Mouse (Mus musculus) erythroblast, embryonic 14.5 days (primary cell): ENCODE results near the gene Ttyh2. TPM values are rescaled to one million over a fixed set of nuclear protein-coding genes. Genes with fewer than 3 reads are reported as not detected.

Experiments
- H3K27me3 ChIP-seq: 2 replicates; pipeline ENCODE4 v1.6.1; 2012; ENCODE audit warnings: inconsistent platforms; ENCODE audit not compliant: control insufficient read depth
- H3K36me3 ChIP-seq: 2 replicates; pipeline ENCODE4 v1.6.1; 2012; ENCODE audit warnings: mild to moderate bottlenecking, inconsistent platforms; ENCODE audit not compliant: control insufficient read depth
- H3K4me1 ChIP-seq: 2 replicates; pipeline ENCODE4 v1.6.1; 2012; ENCODE audit warnings: inconsistent platforms; ENCODE audit not compliant: control insufficient read depth
- H3K4me3 ChIP-seq: replicated peaks from 2 replicates; pipeline ENCODE3; 2012; ENCODE audit warnings: moderate library complexity, mild to moderate bottlenecking, inconsistent platforms
- H3K9me3 ChIP-seq: 2 replicates; pipeline ENCODE4 v1.6.1; 2012; ENCODE audit warnings: low read length, inconsistent platforms, mixed read lengths; ENCODE audit not compliant: control insufficient read depth
- GATA1 ChIP-seq: IDR thresholded peaks from 2 replicates; pipeline ENCODE4 v1.6.1; 2012; ENCODE audit warnings: low read length, inconsistent platforms, mixed read lengths
- TAL1 ChIP-seq: IDR thresholded peaks from 3 replicates; pipeline ENCODE4 v1.6.1; 2012; ENCODE audit warnings: low read length, inconsistent platforms, mixed read lengths
- polyA plus RNA-seq: library from polyadenylated mRNA; stranded (reverse); fragments of >175 nt; gene quantifications from 2 replicates; pipeline ENCODE4 v1.2.3, GENCODE M21; 2012

The Ttyh2 gene
- polyA plus RNA-seq, 1 experiment, result 0.02 TPM

GRCm38 (mm10) chr11:114693456-114693855 is 18.2 kb downstream of the Ttyh2 start:
- Histone ChIP-seq H3K36me3 (peaks cover 2% of the 10 kb centered on the region; the same call in 1 of the 2 replicates), H3K4me3 (no peak overlapping the region), H3K4me1 (peaks cover 2% of the 10 kb centered on the region), H3K27me3 (no peaks in the 10 kb centered on the region), H3K9me3 (no peaks in the 10 kb centered on the region)
- TF ChIP-seq GATA1 (no peak), TAL1 (no peak)

GRCm38 (mm10) chr11:114694451-114694850 is 19.2 kb downstream of the Ttyh2 start:
- TF ChIP-seq TAL1 (no peak), GATA1 (no peak)
- H3K4me1 ChIP-seq, result peaks cover 2% of the 10 kb centered on the region
- no peak overlapping the region for H3K4me3 ChIP-seq

GRCm38 (mm10) chr11:114698496-114698895 is 23.3 kb downstream of the Ttyh2 start:
- no peak for TF ChIP-seq GATA1
- TF ChIP-seq TAL1, result no peak
- no peaks in the 10 kb centered on the region for H3K9me3 ChIP-seq
- no peaks in the 10 kb centered on the region for H3K27me3 ChIP-seq
- H3K36me3 ChIP-seq, result peaks cover 2% of the 10 kb centered on the region; the same call in 1 of the 2 replicates
- no peak overlapping the region for H3K4me3 ChIP-seq
- H3K4me1 ChIP-seq, result no peaks in the 10 kb centered on the region

More at GRCm38 (mm10) chr11:114694451-114694850, 19.2 kb downstream of the Ttyh2 start:
- Histone ChIP-seq H3K9me3 (no peaks in the 10 kb centered on the region), H3K27me3 (no peaks in the 10 kb centered on the region), H3K36me3 (peaks cover 2% of the 10 kb centered on the region; the same call in 1 of the 2 replicates)

GRCm38 (mm10) chr11:114699511-114699910 is 24.3 kb downstream of the Ttyh2 start:
- H3K9me3 ChIP-seq, result no peaks in the 10 kb centered on the region
- no peaks in the 10 kb centered on the region for H3K4me1 ChIP-seq
- TF ChIP-seq GATA1 (no peak), TAL1 (no peak)
- no peaks in the 10 kb centered on the region for H3K27me3 ChIP-seq
- H3K36me3 ChIP-seq, result peaks cover 2% of the 10 kb centered on the region; the same call in 1 of the 2 replicates
- H3K4me3 ChIP-seq, result no peak overlapping the region

- no peak overlapping the region for H3K4me3 ChIP-seq
Measured at GRCm38 (mm10) chr11:114702311-114702995, 27.2 kb downstream of the Ttyh2 start.

GRCm38 (mm10) chr11:114702996-114703361 is 27.7 kb downstream of the Ttyh2 start:
- no peaks in the 10 kb centered on the region for H3K9me3 ChIP-seq
- no peak overlapping the region for H3K4me3 ChIP-seq
- H3K27me3 ChIP-seq, result no peaks in the 10 kb centered on the region
- H3K36me3 ChIP-seq, result no peaks in the 10 kb centered on the region; the same call in 1 of the 2 replicates
- no peaks in the 10 kb centered on the region for H3K4me1 ChIP-seq
- TF ChIP-seq GATA1, result no peak
- TF ChIP-seq TAL1, result no peak

More at GRCm38 (mm10) chr11:114702311-114702995, 27.2 kb downstream of the Ttyh2 start:
- Histone ChIP-seq H3K27me3 (no peaks in the 10 kb centered on the region), H3K9me3 (no peaks in the 10 kb centered on the region), H3K36me3 (no peaks in the 10 kb centered on the region; the same call in 1 of the 2 replicates), H3K4me1 (no peaks in the 10 kb centered on the region)
- TF ChIP-seq GATA1, result no peak
- TF ChIP-seq TAL1, result no peak

GRCm38 (mm10) chr11:114704071-114704913 is 29.1 kb downstream of the Ttyh2 start:
- Histone ChIP-seq H3K4me1 (no peaks in the 10 kb centered on the region), H3K27me3 (no peaks in the 10 kb centered on the region), H3K36me3 (peaks cover 3% of the 10 kb centered on the region; the same call in 1 of the 2 replicates), H3K9me3 (no peaks in the 10 kb centered on the region), H3K4me3 (no peak overlapping the region)
- no peak for TF ChIP-seq TAL1
- TF ChIP-seq GATA1, result no peak

GRCm38 (mm10) chr11:114706358-114706757 is 31.1 kb downstream of the Ttyh2 start:
- no peak for TF ChIP-seq GATA1
- no peak for TF ChIP-seq TAL1
- Histone ChIP-seq H3K36me3 (peaks cover 3% of the 10 kb centered on the region; the same call in 1 of the 2 replicates), H3K4me1 (no peaks in the 10 kb centered on the region), H3K9me3 (no peaks in the 10 kb centered on the region), H3K4me3 (no peak overlapping the region), H3K27me3 (no peaks in the 10 kb centered on the region)

GRCm38 (mm10) chr11:114711393-114711792 is 36.2 kb downstream of the Ttyh2 start:
- no peaks in the 10 kb centered on the region for H3K9me3 ChIP-seq
- no peaks in the 10 kb centered on the region for H3K4me1 ChIP-seq
- H3K4me3 ChIP-seq, result no peak overlapping the region
- no peaks in the 10 kb centered on the region for H3K27me3 ChIP-seq
- TF ChIP-seq GATA1 (no peak), TAL1 (no peak)
- peaks cover 3% of the 10 kb centered on the region; the same call in 1 of the 2 replicates for H3K36me3 ChIP-seq
